Mouse (Mus musculus) frontal cortex, postnatal 36 days (tissue): ENCODE data around the gene Hdgf.
"Not testable (repeated sequence)": the region's sequence is repeated elsewhere in the genome, so short reads cannot be mapped to it uniquely, and the experiment has no call there.

Experiments
- DNase-seq, 2 experiments: peaks; one replicate each; pipeline ENCODE4 v3.0.0; 2022; ENCODE audit warnings: low spot score in 2 of 2

Hdgf gene

DNA sequence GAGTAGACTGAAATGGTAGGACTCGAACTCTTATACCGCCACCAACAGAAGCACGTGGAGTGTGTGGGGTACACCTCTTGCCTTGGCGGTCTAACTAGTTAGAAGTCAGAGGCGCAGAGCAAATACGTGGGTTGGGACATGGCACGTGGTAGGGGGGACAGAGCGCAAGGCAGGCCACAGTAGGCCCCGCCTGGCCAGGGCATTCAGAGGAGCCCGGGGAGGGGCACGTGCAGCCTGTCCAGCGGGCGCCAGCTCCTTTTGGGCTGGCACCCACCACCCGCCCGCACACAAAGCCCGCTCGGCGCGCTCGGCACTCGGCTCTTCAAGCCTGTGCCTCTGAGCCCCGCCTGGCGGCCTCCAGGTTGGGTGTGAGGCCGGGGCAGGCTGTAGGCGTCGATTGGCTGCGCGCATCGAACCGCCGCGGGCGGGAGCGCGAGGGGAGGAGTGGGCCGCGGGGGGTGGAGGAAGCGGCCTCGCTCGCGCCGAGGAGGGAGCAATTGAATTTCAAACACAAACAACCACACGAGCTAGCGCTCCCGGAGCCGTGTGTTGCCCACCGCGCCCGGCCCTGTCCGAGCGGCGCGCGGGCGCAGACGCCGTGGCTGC is at the start of gene Hdgf:
TSS of gene Hdgf (plus strand) at position 442 of the 606 bp plus-strand sequence.
- DNase-seq: peak; percentile 91 to 95

DNA sequence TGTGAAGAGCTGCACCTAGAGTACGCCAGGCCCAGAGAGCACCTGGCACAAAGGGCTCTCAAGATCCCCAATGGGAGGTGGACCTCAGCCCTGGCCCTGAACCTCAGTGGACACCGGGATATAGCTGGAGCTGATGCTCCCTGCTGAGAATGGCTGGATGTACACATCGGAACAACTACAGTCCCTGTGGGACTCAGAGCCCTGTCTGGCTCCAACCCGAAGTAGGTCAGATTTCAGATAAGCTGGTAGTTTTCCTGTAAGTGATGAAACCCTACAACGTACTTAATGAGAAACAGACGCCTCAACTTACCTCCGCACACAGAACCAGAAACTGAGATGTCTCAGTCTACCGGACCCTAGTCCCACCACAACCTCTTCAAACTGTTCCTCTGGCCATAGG is 48.5 kb upstream of the Hdgf start:
- DNase-seq: no peak

DNA sequence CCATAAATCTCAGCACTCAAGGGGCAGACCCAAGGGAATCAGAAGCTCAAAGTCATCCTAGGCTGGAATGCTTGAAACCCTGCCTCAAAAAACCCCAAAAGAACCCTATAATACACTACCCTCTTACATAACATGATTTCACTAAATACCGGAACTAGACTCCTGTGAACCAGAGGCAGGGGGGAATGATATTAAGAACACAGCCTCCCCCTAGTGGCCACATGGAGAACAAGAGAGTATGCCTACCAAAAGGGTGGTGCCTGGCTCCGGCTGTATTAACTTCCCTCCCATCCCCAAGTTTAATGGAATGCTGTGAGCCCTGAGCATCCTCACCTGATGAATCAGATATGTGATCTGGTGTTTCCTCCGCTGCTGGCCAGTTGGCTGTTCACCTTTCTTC is 46.3 kb upstream of the Hdgf start:
- DNase-seq: peak; percentile 56 to 83

DNA sequence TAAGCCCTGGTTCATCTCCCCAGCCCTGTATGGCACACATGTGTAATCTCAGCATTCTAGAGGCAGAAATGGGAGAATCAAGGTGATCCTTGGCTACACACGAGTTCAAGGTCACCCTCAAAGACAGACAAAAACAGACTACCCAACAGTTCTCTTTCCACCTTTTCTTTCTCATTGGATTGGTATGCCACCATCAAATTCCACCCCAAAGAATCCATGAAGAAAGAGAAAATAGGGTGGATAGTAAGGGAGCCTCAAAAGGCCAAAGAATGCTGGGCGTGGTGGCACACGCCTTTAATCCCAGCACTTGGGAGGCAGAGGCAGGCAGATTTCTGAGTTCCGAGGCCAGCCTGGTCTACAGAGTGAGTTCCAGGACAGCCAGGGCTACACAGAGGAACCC is 42.0 kb upstream of the Hdgf start:
- DNase-seq: not testable (repeated sequence)

DNA sequence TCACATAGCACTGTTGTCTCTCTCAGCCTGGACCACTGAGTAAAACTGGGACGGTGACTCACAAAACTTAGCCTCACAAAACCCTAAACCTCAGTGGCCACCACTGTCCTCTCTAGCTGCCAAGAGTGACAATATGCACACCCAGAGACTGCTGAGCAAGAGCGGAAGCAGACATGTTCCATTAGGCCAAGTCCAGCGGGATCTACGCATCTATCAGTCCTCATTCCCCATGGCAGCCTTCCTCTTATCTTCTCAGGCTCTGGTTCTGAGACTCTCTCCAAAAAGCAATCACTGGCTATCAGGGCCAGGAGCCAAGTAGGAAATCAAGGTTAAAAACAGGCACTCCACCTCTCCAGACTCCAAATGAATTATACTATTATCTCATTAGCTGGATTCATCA is 28.4 kb upstream of the Hdgf start:
- DNase-seq: no peak

DNA sequence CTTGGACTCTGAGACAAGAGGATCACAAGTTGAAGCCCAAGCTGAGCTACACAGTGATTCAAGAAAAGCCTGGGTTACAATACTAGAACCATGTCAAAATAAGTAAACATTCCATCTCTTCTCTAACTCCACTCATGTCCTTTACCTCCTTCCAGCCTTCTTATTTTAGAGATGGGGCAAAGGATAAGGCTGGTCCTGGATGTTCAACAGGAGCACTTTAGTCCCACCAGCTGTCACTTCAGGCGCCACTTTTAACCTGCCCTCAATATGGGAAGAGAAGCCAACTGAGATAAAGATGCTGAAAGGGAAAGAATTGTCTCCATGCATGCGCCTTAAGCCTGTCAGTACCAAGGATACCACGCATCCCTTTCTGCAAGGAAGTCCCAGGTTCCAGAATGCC is 21.8 kb upstream of the Hdgf start:
- DNase-seq: no peak

DNA sequence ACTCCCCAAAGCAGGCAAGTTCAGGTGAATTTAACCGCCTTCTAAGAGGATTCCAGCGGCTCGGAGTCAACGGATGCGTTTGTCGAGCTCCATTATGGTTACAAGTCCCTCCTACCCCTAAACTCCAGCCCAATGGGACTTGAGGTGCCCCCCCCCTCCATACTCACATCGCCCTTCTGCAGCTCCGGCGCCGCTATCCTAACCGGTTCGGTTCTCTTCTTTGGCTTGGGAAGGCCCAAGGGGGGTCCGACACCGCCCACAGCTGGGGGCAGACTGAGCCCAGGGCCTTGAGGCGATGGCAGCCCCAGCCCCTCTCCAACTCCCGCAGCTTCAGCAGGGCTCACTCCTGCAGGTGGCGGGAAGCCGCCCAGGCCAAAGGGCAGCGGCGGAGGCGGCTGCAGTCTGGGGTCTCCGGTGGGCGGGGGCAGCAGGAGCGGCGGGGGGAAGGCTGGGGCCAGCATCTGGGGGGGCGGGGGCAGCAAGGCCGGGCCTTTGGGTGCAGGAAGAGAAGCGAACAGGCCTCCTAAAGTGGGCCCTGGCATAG is 21.3 kb upstream of the Hdgf start:
- DNase-seq: peak; percentile 26 to 33

DNA sequence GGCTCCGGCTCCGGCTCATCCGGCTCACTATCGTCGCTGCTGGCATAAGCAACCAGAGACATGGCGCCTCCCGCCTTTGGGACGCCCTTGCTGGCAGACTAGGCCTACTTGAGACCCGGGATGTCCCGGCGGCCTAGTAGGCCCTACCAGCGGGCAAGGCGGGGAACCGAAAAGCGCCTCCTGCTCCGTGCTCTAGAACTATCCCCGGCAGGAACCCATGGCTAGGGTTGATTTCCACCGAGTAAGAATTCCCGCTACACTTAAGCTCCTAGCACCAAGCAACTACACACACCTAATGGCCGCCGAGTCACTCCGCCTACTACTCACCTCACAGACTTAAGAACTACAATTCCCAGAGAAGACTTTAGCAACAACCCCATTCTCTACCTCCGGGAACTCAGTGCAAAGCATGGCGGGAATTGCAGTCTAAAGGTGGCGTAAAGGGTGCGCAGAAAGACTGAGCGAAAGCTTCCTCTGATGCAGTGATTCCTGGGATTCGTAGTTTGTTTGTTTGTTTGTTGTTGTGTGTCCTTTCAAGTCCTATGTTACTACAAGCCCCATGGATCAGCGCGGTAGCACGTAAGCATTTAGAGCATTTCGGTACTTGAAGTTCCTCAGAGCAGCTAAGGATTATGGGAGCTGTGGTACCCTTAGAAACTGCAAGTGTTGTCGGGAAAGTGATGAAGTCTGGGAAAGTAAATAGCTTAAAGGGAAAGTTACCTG is 20.7 kb upstream of the Hdgf start, which contains the start of gene Prcc:
TSS of gene Prcc (minus strand) at position 328 of the 723 bp plus-strand sequence.
- peak; percentile 93 to 97 for DNase-seq

DNA sequence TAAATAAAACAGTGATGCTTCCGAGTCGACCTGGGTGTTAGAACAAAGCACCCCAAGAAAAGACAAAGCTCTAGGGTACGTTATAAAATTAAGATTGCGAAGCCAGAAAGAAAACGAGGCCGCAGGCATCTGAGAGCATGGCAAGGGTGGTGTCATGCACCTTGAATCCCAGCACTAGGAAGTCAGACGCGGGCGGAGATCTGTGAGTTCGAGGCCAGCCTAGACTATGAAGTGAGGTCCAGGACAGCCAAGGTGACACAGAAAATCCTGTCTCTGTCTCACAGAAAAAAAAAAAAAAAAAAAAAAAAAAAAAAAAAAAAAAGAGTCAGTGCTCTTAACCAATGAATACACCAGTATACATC is 20.1 kb upstream of the Hdgf start:
- no peak for DNase-seq

DNA sequence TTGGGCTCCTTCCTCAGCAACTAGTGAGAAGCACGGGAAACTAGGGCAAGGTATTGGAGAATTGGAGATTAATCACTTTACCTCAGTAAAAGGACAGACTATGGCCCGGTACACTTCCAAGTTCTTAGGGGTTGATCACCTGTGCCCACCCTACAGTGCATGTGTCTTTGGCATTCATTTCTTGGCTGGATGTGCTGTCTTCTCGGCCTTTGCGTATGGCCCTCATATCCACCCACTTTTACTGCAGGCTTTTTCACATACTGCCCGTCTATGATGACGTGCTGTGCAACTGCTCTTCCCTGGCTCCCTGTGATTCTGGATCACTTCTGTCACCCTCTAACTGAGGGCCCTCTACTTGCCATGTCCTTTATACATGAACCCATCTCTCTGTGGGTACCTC is 19.7 kb upstream of the Hdgf start:
- DNase-seq: no peak

DNA sequence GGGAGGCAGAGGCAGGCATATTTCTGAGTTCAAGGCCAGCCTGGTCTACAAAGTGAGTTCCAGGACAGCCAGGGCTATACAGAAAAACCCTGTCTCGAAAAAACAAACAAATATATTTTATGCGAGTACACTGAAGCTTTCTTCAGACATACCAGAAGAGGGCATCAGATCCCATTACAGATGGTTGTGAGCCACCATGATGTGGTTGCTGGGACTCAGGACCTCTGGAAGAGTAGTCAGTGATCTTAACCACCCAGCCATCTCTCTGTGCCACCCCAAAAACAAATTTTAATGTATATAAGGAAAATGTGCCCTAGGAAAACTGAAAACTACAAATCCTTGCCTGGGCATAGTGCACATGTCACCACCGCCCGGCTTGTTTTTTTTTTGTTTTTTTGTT is 18.7 kb upstream of the Hdgf start:
- not testable (repeated sequence) for DNase-seq

DNA sequence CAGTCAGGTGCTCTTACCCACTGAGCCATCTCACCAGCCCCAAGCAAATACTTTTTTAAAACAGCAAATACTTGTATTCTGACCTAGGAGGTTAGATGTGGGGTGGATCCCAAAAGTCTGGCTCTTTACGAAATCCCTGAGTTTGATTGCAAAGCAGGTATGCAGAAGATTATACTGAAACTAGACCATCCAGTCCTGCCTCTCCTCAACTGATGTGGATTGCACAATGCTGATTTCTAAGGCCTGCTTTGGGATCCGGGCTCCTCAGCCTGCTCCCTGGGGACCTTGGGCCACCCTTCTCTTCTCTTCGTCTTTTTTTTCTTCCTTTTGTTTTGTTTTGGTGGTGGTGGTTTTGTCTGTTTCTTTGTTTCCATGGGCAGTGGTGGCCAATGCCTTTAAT is 14.6 kb upstream of the Hdgf start:
- DNase-seq: no peak

DNA sequence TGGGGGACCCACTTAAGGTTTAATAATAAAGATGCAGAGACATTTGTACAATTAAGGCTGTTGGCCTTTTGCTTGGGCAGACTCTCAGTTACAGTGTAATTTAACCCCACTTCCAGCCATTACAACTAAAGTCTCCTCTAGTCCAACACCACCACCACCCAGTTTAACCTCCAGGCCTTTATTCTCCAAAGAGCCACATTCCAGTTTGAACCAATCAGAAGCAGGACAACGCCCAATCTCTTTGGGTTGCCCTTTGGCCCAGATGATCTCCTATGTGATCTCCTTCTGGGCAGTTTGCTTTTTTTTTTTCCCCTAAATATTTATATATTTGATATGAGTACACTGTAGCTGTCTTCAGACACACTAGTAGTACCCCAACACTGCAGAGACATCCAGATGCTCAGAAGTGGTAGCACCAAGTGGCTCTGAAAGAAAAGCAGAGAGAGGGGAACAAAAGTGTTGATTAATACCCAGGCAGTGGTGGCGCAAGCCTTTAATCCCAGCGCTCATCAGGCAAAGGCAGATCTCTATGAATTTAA is 12.7 kb upstream of the Hdgf start:
- DNase-seq: no peak

DNA sequence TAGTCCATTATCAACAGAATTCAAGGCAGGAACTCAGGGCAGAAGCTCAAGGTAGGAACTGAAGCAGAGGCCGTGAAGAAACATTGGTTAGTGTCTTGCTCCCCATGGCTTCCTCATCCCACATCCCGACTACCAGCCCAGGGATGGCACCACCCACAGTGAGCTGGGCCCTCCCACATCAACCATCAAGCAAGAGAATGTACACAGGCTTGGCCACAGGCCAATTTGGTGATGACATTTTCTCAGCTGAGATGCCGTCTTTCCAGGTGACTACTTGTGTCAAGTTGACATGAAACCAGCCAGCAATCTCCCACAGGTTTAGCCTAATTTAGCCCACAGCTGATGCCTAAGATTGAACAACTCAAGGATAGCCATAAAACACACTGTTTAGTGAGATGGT is 6.9 kb upstream of the Hdgf start:
- DNase-seq: no peak

DNA sequence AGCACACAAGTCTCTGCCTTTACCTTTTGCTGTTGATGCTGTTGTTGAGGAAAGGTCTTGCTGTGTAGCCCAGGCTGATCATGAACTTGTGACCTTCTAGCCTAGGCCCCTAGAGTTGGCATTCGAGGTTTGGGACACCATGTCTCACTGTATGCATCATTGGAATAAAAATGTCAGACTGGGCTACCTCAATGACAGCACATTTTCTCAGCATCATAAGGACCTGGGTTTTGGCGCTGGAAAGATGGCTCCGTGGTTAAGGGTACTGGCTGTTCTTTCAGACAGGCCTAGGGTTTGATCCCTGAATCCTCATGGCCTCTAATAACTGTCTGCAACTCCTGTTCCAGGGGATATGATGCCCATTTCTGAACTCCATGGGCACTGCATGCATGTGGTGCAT is 6.3 kb upstream of the Hdgf start:
- DNase-seq: no peak

DNA sequence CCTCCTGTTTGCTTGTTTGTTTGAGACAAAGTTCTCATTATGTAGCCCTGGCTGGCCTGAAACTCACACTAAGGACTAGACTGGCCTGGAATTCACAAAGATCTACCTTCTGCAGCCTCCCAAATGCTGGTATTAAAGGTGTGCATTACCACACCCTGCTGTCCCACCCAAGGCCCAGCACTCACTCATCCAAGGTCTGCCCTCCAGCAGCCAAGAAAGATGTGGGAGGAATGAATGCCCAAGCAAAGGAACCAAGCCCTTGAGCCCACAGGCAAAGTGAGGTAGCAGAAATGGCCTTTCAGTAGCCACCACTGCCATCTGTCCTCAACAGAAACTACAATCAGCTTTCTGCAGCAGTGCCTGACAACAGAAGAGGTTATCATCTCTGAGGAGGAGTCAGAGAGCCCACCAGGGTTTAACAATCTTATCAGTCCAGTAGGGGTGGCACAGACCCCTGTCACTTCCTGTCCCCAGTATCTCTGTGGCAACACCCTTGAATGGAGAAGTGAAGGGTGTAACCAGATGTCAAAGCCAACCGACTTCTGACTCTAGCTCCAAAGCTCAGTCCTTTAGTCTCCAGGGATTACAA is 5.0 kb upstream of the Hdgf start:
- no peak for DNase-seq

DNA sequence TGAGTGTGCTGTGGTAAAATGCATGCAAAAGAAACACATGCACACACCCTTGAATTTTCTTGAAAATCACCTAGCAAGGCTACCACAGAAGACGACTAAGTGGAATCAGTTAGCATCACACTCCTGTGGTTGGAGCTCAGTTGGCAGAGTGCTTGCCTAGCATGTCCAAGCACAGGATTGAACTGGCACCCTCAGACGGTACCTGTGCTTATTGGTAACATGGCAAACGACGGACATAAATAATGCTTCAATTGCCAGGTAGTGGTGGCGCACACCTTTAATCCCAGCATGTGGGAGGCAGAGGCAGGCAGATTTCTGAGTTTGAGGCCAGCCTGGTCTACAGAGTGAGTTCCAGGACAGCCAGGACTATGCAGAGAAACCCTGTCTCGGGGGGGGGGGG is 4.2 kb upstream of the Hdgf start:
- not testable (repeated sequence) for DNase-seq

DNA sequence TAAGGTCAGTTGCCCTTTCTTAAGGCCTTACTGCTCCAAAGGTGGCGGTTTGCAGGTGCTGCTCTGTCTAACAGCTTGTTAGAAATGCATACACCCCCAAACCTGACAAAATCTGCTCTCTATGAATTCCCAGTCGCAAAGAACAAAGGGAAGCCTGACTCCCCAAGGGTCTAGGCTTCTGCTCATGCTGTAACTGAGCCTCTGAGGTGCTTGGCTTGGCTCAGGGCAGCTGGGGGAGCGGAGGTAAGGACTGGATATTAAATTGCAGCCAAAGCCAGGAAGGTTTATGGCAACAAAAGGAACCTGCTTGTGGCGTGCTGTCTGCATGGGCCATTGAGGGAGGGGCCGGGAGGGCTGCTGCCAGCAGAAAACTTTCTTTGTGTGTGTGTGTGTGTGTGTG is 2.3 kb upstream of the Hdgf start:
- no peak for DNase-seq

DNA sequence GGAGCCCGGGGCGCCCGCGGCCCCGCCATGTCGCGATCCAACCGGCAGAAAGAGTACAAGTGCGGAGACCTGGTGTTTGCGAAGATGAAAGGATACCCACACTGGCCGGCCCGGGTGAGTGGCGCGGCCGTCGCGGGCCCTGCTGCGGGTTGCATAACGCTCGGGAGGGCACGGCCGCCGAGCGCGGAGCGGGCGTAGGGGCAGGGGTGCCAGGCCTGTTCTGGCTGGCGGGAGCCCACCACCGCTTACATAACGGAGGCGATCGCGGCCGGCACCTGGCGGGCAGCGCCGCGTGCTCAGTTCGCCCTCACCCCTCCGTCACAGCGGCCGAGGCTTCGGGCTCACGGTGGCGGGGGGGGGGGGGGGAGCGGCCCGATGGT is 470 bp downstream of the Hdgf start:
- DNase-seq: no peak

DNA sequence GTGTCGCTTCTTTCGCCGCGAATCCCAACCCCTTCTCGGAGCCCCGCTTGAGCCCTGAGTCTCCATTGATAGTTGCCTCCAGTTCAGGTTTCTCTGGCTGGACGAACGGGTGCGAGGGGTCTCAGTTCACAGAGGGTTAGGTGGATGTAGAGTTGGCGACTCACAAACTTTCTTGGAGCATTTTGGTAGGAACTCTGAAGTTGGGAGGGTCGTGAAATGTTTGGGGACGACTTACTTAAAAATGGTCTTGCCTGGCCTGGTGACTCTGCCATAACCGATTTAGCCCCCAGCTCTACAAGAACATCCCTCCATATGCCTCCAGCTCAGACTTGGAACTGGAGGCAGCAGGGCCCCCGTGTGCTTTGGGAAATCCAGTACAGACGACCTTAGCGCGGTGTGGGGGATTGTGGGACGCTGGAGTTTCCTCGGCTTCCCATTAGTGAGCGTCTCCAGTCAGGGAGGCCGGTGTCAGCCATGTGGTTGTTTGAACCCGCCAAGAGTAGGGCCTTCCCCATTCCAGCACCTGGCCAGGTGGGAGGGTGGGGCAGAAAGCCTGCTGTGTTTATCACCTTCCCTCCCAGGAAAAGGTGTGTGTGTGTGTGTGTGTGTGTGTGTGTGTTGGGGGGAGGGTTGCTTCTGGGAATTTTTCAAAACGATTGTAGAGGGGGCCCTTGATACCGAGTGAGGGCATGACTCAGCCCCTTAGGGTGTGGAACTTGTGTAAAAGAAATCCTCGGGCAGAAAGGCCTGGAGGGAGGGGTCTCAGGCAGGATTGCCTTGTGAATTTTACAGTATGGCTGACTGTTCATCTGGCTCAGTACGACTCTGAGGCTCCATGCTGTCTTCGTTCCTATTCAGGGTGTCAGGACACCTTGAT is 1.1 kb downstream of the Hdgf start:
- DNase-seq: peak in 1 of 2 experiments; percentile 33

DNA sequence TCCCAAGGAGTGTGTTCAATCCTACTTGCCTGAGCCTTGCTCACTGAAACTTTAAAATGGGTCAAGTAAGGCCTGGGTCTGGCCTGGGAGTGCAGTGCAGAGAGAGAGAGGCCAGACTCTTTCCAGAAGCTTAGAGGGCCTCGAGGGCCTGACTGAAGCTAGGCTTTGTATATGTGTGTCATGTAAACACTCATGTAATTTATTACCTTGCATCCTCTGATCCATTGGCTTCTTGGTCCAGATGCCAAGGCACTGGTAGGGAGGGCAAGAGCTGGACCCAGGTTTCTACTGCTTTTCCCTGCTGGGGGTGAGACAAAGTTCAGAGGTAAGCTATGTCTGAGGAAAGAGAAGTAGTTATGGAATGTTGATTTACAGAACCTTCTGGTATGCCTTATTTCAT is 1.8 kb downstream of the Hdgf start:
- no peak for DNase-seq

DNA sequence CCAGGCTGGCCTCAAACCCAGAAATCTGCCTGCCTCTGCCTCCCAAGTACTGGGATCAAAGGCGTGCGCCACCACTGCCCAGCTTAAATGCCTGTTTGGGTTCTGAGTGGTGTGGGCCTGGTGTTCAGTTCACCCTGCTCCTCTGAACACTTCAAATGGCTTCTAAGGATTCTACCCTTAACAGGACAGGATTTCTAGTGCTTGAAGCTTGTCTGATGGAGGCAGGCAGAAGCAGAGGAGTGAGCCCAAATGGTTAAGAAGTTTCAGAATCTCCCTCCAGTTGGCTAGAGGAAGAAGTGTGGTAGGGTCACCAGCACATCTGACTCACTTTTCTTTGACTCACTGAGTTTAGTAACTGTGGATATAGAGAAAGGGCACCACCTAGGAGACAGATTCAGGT is 3.3 kb downstream of the Hdgf start:
- DNase-seq: no peak
